Mouse (Mus musculus): ENCODE measurements around the gene Picalm. TPM values are rescaled to one million over a fixed set of nuclear protein-coding genes. Genes with fewer than 3 reads are reported as not detected.

Gene Picalm
- polyA plus RNA-seq, 1 experiment from 2014 or later, result 45.7 TPM

GRCm38 (mm10) chr7:90099248-90099647 is 30.8 kb upstream of the Picalm start:
- Histone ChIP-seq H3K9me3 (no peaks in the 10 kb centered on the region), H3K9ac (no peak overlapping the region), H3K27me3 (no peaks in the 10 kb centered on the region), H3K27ac (no peak overlapping the region), H3K4me2 (replicated peaks) (0 out of 2 replicates have a peak overlapping the region, but pooled peaks have one; percentile 16), H3K4me1 (no peaks in the 10 kb centered on the region), H3K4me3 (no peak overlapping the region), H3K36me3 (no peaks in the 10 kb centered on the region)
- no peak for ATAC-seq (ENCODE audit: insufficient number of reproducible peaks, insufficient read depth, low FRiP score, low TSS enrichment)
- 50% methylated on average over 10 of the region's 10 CpGs for WGBS

- no peak for ATAC-seq (ENCODE audit: insufficient number of reproducible peaks, insufficient read depth, low FRiP score, low TSS enrichment)
- 87% methylated on average over 3 of the region's 3 CpGs for WGBS
Observed at GRCm38 (mm10) chr7:90100614-90101160, 29.3 kb upstream of the Picalm start.

GRCm38 (mm10) chr7:90116100-90116499 is 13.9 kb upstream of the Picalm start:
- Histone ChIP-seq H3K36me3 (no peaks in the 10 kb centered on the region), H3K27ac (no peak overlapping the region), H3K4me2 (replicated peaks) (no peak overlapping the region), H3K9ac (no peak overlapping the region), H3K4me3 (no peak overlapping the region), H3K27me3 (no peaks in the 10 kb centered on the region), H3K9me3 (no peaks in the 10 kb centered on the region), H3K4me1 (no peaks in the 10 kb centered on the region)
- 100% methylated on average over 2 of the region's 2 CpGs for WGBS
- ATAC-seq (ENCODE audit: insufficient number of reproducible peaks, insufficient read depth, low FRiP score, low TSS enrichment), result no peak

More at GRCm38 (mm10) chr7:90100614-90101160, 29.3 kb upstream of the Picalm start:
- Histone ChIP-seq H3K4me3 (no peak overlapping the region), H3K9me3 (no peaks in the 10 kb centered on the region), H3K4me1 (no peaks in the 10 kb centered on the region), H3K27me3 (no peaks in the 10 kb centered on the region), H3K36me3 (no peaks in the 10 kb centered on the region), H3K4me2 (replicated peaks) (no peak overlapping the region), H3K9ac (no peak overlapping the region), H3K27ac (no peak overlapping the region)

GRCm38 (mm10) chr7:90120106-90120505 is 9.9 kb upstream of the Picalm start:
- no peaks in the 10 kb centered on the region for H3K4me1 ChIP-seq
- 0 out of 2 replicates have a peak, but pooled peaks cover 3% of the 10 kb centered on the region for H3K36me3 ChIP-seq
- no peak overlapping the region for H3K9ac ChIP-seq

GRCm38 (mm10) chr7:90124991-90125390 is 5.0 kb upstream of the Picalm start:
- H3K27ac ChIP-seq, result no peak overlapping the region
- no peaks in the 10 kb centered on the region for H3K27me3 ChIP-seq
- H3K4me3 ChIP-seq, result no peak overlapping the region
- H3K4me2 ChIP-seq (replicated peaks), result no peak overlapping the region
- no peak overlapping the region for H3K9ac ChIP-seq
- 0 out of 2 replicates have a peak, but pooled peaks cover 3% of the 10 kb centered on the region for H3K36me3 ChIP-seq
- H3K4me1 ChIP-seq, result peaks cover 5% of the 10 kb centered on the region; the same call in 1 of the 2 replicates
- ATAC-seq (ENCODE audit: insufficient number of reproducible peaks, insufficient read depth, low FRiP score, low TSS enrichment), result no peak
- 83% methylated on average over 5 of the region's 5 CpGs for WGBS
- no peaks in the 10 kb centered on the region for H3K9me3 ChIP-seq

More at GRCm38 (mm10) chr7:90120106-90120505, 9.9 kb upstream of the Picalm start:
- 69% methylated on average over 4 of the region's 4 CpGs for WGBS
- no peak overlapping the region for H3K4me2 ChIP-seq (replicated peaks)
- no peak for ATAC-seq (ENCODE audit: insufficient number of reproducible peaks, insufficient read depth, low FRiP score, low TSS enrichment)
- H3K4me3 ChIP-seq, result no peak overlapping the region
- no peaks in the 10 kb centered on the region for H3K9me3 ChIP-seq
- H3K27me3 ChIP-seq, result no peaks in the 10 kb centered on the region
- no peak overlapping the region for H3K27ac ChIP-seq

- Histone ChIP-seq H3K9me3 (no peaks in the 10 kb centered on the region), H3K9ac (no peak overlapping the region), H3K4me1 (peaks cover 12% of the 10 kb centered on the region; the same call in 1 of the 2 replicates), H3K36me3 (0 out of 2 replicates have a peak, but pooled peaks cover 3% of the 10 kb centered on the region), H3K27ac (peak overlapping the region; percentile 98), H3K4me3 (peak overlapping the region; percentile 92; the same call in 1 of the 2 replicates), H3K4me2 (replicated peaks) (peak overlapping the region; percentile 54), H3K27me3 (no peaks in the 10 kb centered on the region)
- WGBS, result 59% methylated on average over 8 of the region's 8 CpGs
- ATAC-seq (ENCODE audit: insufficient number of reproducible peaks, insufficient read depth, low FRiP score, low TSS enrichment), result no peak
Observed at GRCm38 (mm10) chr7:90128631-90129200, 1.3 kb upstream of the Picalm start.

GRCm38 (mm10) chr7:90129271-90129731 is 712 bp upstream of the Picalm start:
- no peaks in the 10 kb centered on the region for H3K9me3 ChIP-seq
- no peaks in the 10 kb centered on the region for H3K27me3 ChIP-seq
- peak overlapping the region; percentile 96 for H3K9ac ChIP-seq
- peaks cover 12% of the 10 kb centered on the region; the same call in 1 of the 2 replicates for H3K4me1 ChIP-seq
- H3K4me2 ChIP-seq (replicated peaks), result peak overlapping the region; percentile 54
- peak overlapping the region; percentile 92 for H3K4me3 ChIP-seq
- peak overlapping the region; percentile 98 for H3K27ac ChIP-seq
- no peaks in the 10 kb centered on the region for H3K36me3 ChIP-seq
- under 1% methylated on average over 12 of the region's 12 CpGs for WGBS
- ATAC-seq (ENCODE audit: insufficient number of reproducible peaks, insufficient read depth, low FRiP score, low TSS enrichment), result 0 out of 2 replicates have a peak, but pooled peaks have one; percentile 3

GRCm38 (mm10) chr7:90130501-90131375 is 725 bp downstream of the Picalm start:
- H3K27ac ChIP-seq, result peak overlapping the region; percentile 98
- WGBS, result under 1% methylated on average over 34 of the region's 39 CpGs
- H3K36me3 ChIP-seq, result no peaks in the 10 kb centered on the region
- no peaks in the 10 kb centered on the region for H3K9me3 ChIP-seq
- H3K4me2 ChIP-seq (replicated peaks), result peak overlapping the region; percentile 69
- H3K27me3 ChIP-seq, result no peaks in the 10 kb centered on the region
- ATAC-seq (ENCODE audit: insufficient number of reproducible peaks, insufficient read depth, low FRiP score, low TSS enrichment), result peak; percentile 67
- peak overlapping the region; percentile 96 for H3K9ac ChIP-seq
- peaks cover 12% of the 10 kb centered on the region; the same call in 1 of the 2 replicates for H3K4me1 ChIP-seq
- H3K4me3 ChIP-seq, result peak overlapping the region; percentile 92

GRCm38 (mm10) chr7:90131376-90131651 is 1.3 kb downstream of the Picalm start:
- H3K36me3 ChIP-seq, result no peaks in the 10 kb centered on the region
- 0% methylated on average over 2 of the region's 2 CpGs for whole genome bisulfite sequencing
- peak overlapping the region; percentile 96 for H3K9ac ChIP-seq
- H3K27ac ChIP-seq, result peak overlapping the region; percentile 98
- peaks cover 12% of the 10 kb centered on the region; the same call in 1 of the 2 replicates for H3K4me1 ChIP-seq
- H3K9me3 ChIP-seq, result no peaks in the 10 kb centered on the region
- H3K27me3 ChIP-seq, result no peaks in the 10 kb centered on the region
- no peak for ATAC-seq (ENCODE audit: insufficient number of reproducible peaks, insufficient read depth, low FRiP score, low TSS enrichment)
- H3K4me2 ChIP-seq (replicated peaks), result peak overlapping the region; percentile 69
- H3K4me3 ChIP-seq, result peak overlapping the region; percentile 92

- peak overlapping the region; percentile 92 for H3K4me3 ChIP-seq
- peaks cover 12% of the 10 kb centered on the region; the same call in 1 of the 2 replicates for H3K4me1 ChIP-seq
- no peak for ATAC-seq (ENCODE audit: insufficient number of reproducible peaks, insufficient read depth, low FRiP score, low TSS enrichment)
- no peaks in the 10 kb centered on the region for H3K27me3 ChIP-seq
- no peaks in the 10 kb centered on the region for H3K36me3 ChIP-seq
- H3K9me3 ChIP-seq, result no peaks in the 10 kb centered on the region
- no peak overlapping the region for H3K27ac ChIP-seq
- peak overlapping the region; percentile 69 for H3K4me2 ChIP-seq (replicated peaks)
- peak overlapping the region; percentile 96 for H3K9ac ChIP-seq
- WGBS, result 20% methylated on average over 7 of the region's 7 CpGs
Observed at GRCm38 (mm10) chr7:90131831-90132241, 1.8 kb downstream of the Picalm start.

GRCm38 (mm10) chr7:90132322-90132721 is 2.3 kb downstream of the Picalm start:
- Histone ChIP-seq H3K27me3 (no peaks in the 10 kb centered on the region), H3K4me2 (replicated peaks) (peak overlapping the region; percentile 69), H3K4me1 (peaks cover 12% of the 10 kb centered on the region; the same call in 1 of the 2 replicates), H3K27ac (no peak overlapping the region), H3K4me3 (peak overlapping the region; percentile 92), H3K36me3 (no peaks in the 10 kb centered on the region), H3K9me3 (no peaks in the 10 kb centered on the region), H3K9ac (peak overlapping the region; percentile 96; the same call in 1 of the 2 replicates)
- no peak for ATAC-seq (ENCODE audit: insufficient number of reproducible peaks, insufficient read depth, low FRiP score, low TSS enrichment)
- 61% methylated on average over 3 of the region's 3 CpGs for WGBS

All from embryonic facial prominence, embryonic 12.5 days (tissue).